Mouse (Mus musculus): ENCODE data around the gene Disc1. TPM values are rescaled to one million over a fixed set of nuclear protein-coding genes. Genes with fewer than 3 reads are reported as not detected.
A peak's percentile ranks its signal among the peaks of the same experiment; 100 is the strongest.

Disc1 gene
- polyA plus RNA-seq, 1 experiment from 2014 or later, result 0.19 TPM

DNA sequence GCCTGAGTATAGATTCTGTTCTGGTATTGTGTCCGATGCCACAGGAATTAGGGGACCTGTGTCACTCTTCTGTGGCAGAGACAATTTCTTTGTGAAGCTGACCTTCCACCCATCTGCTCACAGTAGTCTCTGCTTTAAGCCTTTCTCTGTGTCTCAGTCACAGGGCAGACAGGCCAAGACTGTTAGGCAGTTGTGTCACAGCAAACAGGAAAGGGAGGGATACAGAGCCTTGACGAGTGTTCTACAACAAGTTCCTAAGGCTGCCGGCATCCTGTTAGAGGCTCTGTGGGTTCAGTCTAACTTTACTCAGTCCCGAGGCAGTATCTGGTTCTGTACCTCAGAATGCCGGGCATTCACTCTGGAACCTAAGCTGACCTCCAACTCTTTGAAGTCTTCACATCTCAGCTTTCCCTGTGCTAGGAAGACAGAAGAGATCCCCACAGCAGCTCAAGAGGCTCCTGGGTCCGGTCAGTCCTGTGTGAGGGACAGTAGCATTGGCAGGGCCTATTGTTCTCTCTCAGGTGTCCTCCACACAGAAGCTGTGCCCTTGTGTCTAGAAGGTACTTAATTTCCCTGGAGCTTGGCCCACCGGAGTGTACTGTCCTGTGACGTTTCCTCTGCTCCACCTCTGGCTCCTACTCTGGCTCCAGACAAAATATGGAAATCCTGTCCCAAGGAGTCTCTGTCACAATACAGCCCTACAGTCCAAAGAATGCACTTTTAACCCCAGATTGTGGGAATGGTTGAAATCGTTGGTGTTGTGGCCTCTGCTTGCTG, 144.6 kb downstream of the Disc1 start:
- peaks cover 6% of the 10 kb centered on the region for H3K4me1 ChIP-seq (ENCODE audit: insufficient read depth)
- H3K36me3 ChIP-seq (replicated peaks; ENCODE audit: insufficient read depth, low read length), result no peaks in the 10 kb centered on the region
- TF ChIP-seq EP300 (IDR thresholded peaks at IDR 0.05; ENCODE audit: low read depth) (no peak), CTCF (IDR thresholded peaks at IDR 0.05; ENCODE audit: low read depth) (no peak)
- no peaks in the 10 kb centered on the region for H3K9me3 ChIP-seq (ENCODE audit: low read length)
- no peak overlapping the region for H3K27ac ChIP-seq (ENCODE audit: low read depth)
- DNase-seq, result no peak
- no peak overlapping the region for H3K4me3 ChIP-seq (ENCODE audit: low read depth, low read length)
- H3K27me3 ChIP-seq (ENCODE audit: insufficient read depth, low read length), result no peaks in the 10 kb centered on the region
- H3K9ac ChIP-seq (replicated peaks), result no peak overlapping the region
- 54% methylated on average over 9 of the region's 9 CpGs for WGBS (ENCODE audit: insufficient replicate concordance)
- ATAC-seq, result no peak
- H3K4me2 ChIP-seq (ENCODE audit: low read depth, low read length), result no peak overlapping the region

DNA sequence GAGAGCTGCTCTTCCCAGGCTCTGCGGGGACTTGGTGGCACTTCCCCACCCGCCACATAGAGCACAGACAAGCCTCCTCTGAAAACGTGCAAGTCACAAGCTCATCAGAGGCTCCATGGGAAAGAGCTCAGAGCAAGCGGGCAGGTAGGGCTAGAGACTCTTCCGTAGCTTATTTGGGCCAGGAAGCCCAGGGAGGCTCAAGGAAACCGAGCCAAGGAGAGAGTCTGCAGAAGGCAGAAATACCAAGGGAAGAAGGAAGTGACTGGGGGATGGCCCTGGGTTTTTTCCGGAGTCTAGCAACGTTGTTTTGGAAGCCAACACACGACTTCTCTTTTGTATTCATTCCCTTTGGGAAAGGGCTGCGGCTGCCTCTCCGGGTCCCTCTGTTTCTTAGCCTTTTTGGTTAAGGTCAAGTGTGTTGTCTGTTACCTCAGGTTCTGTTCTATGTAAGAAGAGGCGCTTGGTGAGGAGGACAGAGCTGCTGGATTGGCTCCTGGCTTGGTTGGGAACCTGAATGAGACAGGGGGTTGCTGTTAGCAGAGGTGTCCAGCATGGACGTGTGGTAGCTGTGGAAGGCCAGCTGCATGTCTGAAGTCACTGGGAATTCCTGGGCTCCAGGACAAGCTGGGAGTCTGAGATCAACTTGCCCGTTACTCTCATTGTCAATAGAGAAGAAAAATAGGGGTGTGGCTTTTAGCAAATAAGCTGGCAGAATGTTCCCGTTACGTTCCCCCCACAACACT, 145.4 kb downstream of the Disc1 start:
- no peak overlapping the region for H3K27ac ChIP-seq (ENCODE audit: low read depth)
- WGBS (ENCODE audit: insufficient replicate concordance), result 42% methylated on average over 16 of the region's 16 CpGs

DNA sequence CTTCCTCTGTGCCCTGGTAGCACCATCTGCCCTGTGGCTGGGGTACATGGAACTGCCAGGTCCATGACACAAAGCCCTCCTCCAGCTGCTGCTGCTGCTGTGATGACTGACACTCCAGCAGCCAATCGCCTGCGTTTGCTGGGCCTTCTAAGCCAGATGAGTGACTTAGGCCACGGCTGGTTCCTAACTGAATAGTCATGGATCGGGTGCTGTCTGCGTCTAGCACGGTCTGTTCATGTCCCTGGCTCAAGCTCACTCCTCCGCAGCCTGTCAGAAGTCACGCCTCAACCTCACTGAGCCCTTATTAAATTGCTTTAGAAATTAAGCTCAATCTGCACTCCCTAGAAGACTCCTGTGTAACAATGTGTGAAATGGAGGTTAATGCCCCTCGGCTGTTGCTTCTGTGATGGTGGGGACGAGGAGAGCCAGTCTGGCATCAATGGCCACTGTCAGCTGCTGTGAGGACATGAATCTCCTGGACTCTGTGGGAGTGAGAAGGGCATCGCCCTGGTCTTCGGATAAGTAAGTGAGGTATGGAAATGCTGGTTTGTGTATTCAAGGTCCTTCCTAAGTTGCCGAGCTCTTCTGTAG, 146.4 kb downstream of the Disc1 start:
- Histone ChIP-seq H3K4me1 (ENCODE audit: insufficient read depth) (peaks cover 6% of the 10 kb centered on the region), H3K9ac (replicated peaks) (no peak overlapping the region), H3K27me3 (ENCODE audit: insufficient read depth, low read length) (no peaks in the 10 kb centered on the region), H3K36me3 (replicated peaks; ENCODE audit: insufficient read depth, low read length) (no peaks in the 10 kb centered on the region), H3K4me3 (ENCODE audit: low read depth, low read length) (no peak overlapping the region), H3K27ac (ENCODE audit: low read depth) (no peak overlapping the region), H3K9me3 (ENCODE audit: low read length) (no peaks in the 10 kb centered on the region), H3K4me2 (ENCODE audit: low read depth, low read length) (no peak overlapping the region)
- peak; percentile 32; the same call in 1 of the 2 replicates for ATAC-seq
- no peak for DNase-seq
- TF ChIP-seq CTCF (IDR thresholded peaks at IDR 0.05; ENCODE audit: low read depth), result no peak
- TF ChIP-seq EP300 (IDR thresholded peaks at IDR 0.05; ENCODE audit: low read depth), result no peak
- WGBS (ENCODE audit: insufficient replicate concordance), result 88% methylated on average over 13 of the region's 13 CpGs

More for the DNA sequence above, 145.4 kb downstream of the Disc1 start:
- DNase-seq (no peak), ATAC-seq (peak; percentile 88)
- Histone ChIP-seq H3K9ac (replicated peaks) (no peak overlapping the region), H3K27me3 (ENCODE audit: insufficient read depth, low read length) (no peaks in the 10 kb centered on the region), H3K4me3 (ENCODE audit: low read depth, low read length) (no peak overlapping the region), H3K36me3 (replicated peaks; ENCODE audit: insufficient read depth, low read length) (no peaks in the 10 kb centered on the region), H3K4me1 (ENCODE audit: insufficient read depth) (peaks cover 6% of the 10 kb centered on the region), H3K9me3 (ENCODE audit: low read length) (no peaks in the 10 kb centered on the region), H3K4me2 (ENCODE audit: low read depth, low read length) (no peak overlapping the region)
- no peak for TF ChIP-seq CTCF (IDR thresholded peaks at IDR 0.05; ENCODE audit: low read depth)
- no peak for TF ChIP-seq EP300 (IDR thresholded peaks at IDR 0.05; ENCODE audit: low read depth)

DNA sequence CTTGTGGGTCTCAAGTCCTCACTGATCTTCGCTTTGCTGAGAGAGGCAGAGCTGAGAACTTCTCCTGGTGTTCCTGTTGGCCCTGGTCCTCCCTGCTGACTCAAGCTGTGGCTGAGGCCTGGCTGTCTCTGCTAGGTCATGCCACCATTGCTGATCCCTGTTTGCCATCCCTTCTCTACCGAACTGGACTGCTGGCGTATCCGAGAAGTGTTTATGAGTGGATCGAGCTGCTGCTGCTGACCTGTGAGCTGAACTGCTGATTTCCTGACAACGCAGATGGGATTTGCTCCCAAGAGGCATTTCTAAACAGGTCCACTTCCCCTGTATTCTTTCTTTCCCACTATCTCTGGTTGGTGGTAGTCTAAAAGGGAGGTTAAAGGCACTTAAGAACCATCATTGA, 147.7 kb downstream of the Disc1 start:
- no peak overlapping the region for H3K4me2 ChIP-seq (ENCODE audit: low read depth, low read length)
- H3K27me3 ChIP-seq (ENCODE audit: insufficient read depth, low read length), result no peaks in the 10 kb centered on the region
- DNase-seq (no peak), ATAC-seq (no peak)
- TF ChIP-seq CTCF (IDR thresholded peaks at IDR 0.05; ENCODE audit: low read depth) (no peak), EP300 (IDR thresholded peaks at IDR 0.05; ENCODE audit: low read depth) (no peak)
- H3K27ac ChIP-seq (ENCODE audit: low read depth), result no peak overlapping the region
- no peaks in the 10 kb centered on the region for H3K9me3 ChIP-seq (ENCODE audit: low read length)
- 81% methylated on average over 6 of the region's 6 CpGs for WGBS (ENCODE audit: insufficient replicate concordance)
- H3K4me1 ChIP-seq (ENCODE audit: insufficient read depth), result peaks cover 6% of the 10 kb centered on the region
- H3K4me3 ChIP-seq (ENCODE audit: low read depth, low read length), result no peak overlapping the region
- H3K9ac ChIP-seq (replicated peaks), result no peak overlapping the region
- H3K36me3 ChIP-seq (replicated peaks; ENCODE audit: insufficient read depth, low read length), result no peaks in the 10 kb centered on the region

GRCm38 (mm10) chr8:125203016-125203415, 149.0 kb downstream of the Disc1 start:
- Histone ChIP-seq H3K4me3 (ENCODE audit: low read depth, low read length) (no peak overlapping the region), H3K4me2 (ENCODE audit: low read depth, low read length) (no peak overlapping the region), H3K27ac (ENCODE audit: low read depth) (no peak overlapping the region), H3K27me3 (ENCODE audit: insufficient read depth, low read length) (no peaks in the 10 kb centered on the region), H3K36me3 (replicated peaks; ENCODE audit: insufficient read depth, low read length) (no peaks in the 10 kb centered on the region), H3K9ac (replicated peaks) (no peak overlapping the region), H3K4me1 (ENCODE audit: insufficient read depth) (peaks cover 6% of the 10 kb centered on the region), H3K9me3 (ENCODE audit: low read length) (no peaks in the 10 kb centered on the region)
- WGBS (ENCODE audit: insufficient replicate concordance), result 81% methylated on average over 9 of the region's 9 CpGs
- no peak for TF ChIP-seq CTCF (IDR thresholded peaks at IDR 0.05; ENCODE audit: low read depth)
- no peak for TF ChIP-seq EP300 (IDR thresholded peaks at IDR 0.05; ENCODE audit: low read depth)
- ATAC-seq, result no peak
- DNase-seq, result no peak

DNA sequence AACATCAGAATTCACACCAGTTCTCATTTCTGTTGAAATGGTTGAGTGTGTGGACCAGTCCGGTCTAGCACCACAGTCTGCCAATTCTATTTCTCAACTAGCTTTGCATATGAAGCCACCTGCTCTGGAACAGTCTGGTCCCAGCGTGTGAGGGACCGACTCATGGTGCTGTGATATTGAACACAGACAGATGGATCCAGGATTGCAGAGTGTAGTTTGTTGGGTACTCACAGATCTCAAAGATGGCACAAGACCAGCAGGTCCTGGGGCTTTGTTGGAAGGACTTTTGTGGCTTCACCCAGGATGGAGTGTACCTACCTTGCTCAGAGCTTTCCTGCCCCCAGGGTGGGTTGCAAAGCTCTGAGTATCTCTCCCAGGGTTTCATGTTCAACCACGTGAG, 151.6 kb downstream of the Disc1 start:
- Histone ChIP-seq H3K4me3 (ENCODE audit: low read depth, low read length) (no peak overlapping the region), H3K36me3 (replicated peaks; ENCODE audit: insufficient read depth, low read length) (no peaks in the 10 kb centered on the region), H3K27ac (ENCODE audit: low read depth) (no peak overlapping the region), H3K4me2 (ENCODE audit: low read depth, low read length) (no peak overlapping the region), H3K27me3 (ENCODE audit: insufficient read depth, low read length) (no peaks in the 10 kb centered on the region), H3K9ac (replicated peaks) (no peak overlapping the region), H3K9me3 (ENCODE audit: low read length) (no peaks in the 10 kb centered on the region), H3K4me1 (ENCODE audit: insufficient read depth) (no peaks in the 10 kb centered on the region)
- 83% methylated on average over 4 of the region's 4 CpGs for WGBS (ENCODE audit: insufficient replicate concordance)
- ATAC-seq (no peak), DNase-seq (no peak)
- TF ChIP-seq CTCF (IDR thresholded peaks at IDR 0.05; ENCODE audit: low read depth) (no peak), EP300 (IDR thresholded peaks at IDR 0.05; ENCODE audit: low read depth) (no peak)

All from liver, postnatal 0 days (tissue).